Mouse (Mus musculus) heart, postnatal 0 days (tissue): ENCODE measurements around the gene Fxyd5. TPM values are rescaled to one million over a fixed set of nuclear protein-coding genes. Genes with fewer than 3 reads are reported as not detected.

Experiments
- ATAC-seq: fragments of 200-750 bp; cut with Nextera tagmentation; 2 replicates; pipeline ENCODE4 v1.8.0; 2017; ENCODE audit warnings: low read depth, moderate number of reproducible peaks, moderate library complexity; ENCODE audit not compliant: insufficient read depth
- DNase-seq: peaks from one replicate; pipeline ENCODE4 v3.0.0-alpha.2; 2016; ENCODE audit warnings: low spot score
- H3K27ac ChIP-seq: fragments of 300-500 bp; sonication (generic); 2 replicates; pipeline ENCODE4 v1.5.1; 2014; ENCODE audit warnings: low read depth, mild to moderate bottlenecking
- H3K27me3 ChIP-seq: fragments of 300-500 bp; sonication (generic); 2 replicates; pipeline ENCODE4 v1.6.1; 2014; ENCODE audit warnings: low read length, mixed read lengths; ENCODE audit not compliant: control insufficient read depth, insufficient read depth
- H3K36me3 ChIP-seq: fragments of 300-500 bp; sonication (generic); replicated peaks from 2 replicates; pipeline ENCODE4 v1.6.1; 2014; ENCODE audit warnings: low read length, mixed read lengths; ENCODE audit not compliant: control insufficient read depth, insufficient read depth
- H3K4me1 ChIP-seq: fragments of 300-500 bp; sonication (generic); 2 replicates; pipeline ENCODE4 v1.6.1; 2014; ENCODE audit warnings: antibody characterized with exemption; ENCODE audit not compliant: control insufficient read depth, insufficient read depth
- H3K4me2 ChIP-seq: fragments of 300-500 bp; sonication (generic); 2 replicates; pipeline ENCODE4 v1.6.1; 2014; ENCODE audit warnings: low read depth, mild to moderate bottlenecking, low read length, moderate library complexity
- H3K4me3 ChIP-seq: fragments of 300-500 bp; sonication (generic); 2 replicates; pipeline ENCODE4 v1.5.1; 2014; ENCODE audit warnings: low read depth, low read length
- H3K9ac ChIP-seq: fragments of 300-500 bp; sonication (generic); replicated peaks from 2 replicates; pipeline ENCODE4 v1.6.1; 2014; ENCODE audit warnings: low read depth, low read length, mixed read lengths
- H3K9me3 ChIP-seq: fragments of 300-500 bp; sonication (generic); replicated peaks from 2 replicates; pipeline ENCODE4 v1.6.1; 2016; ENCODE audit warnings: low read length; ENCODE audit not compliant: control insufficient read depth
- CTCF ChIP-seq: IDR thresholded peaks from 2 replicates; pipeline ENCODE4 v1.5.1; 2016; ENCODE audit warnings: antibody characterized with exemption, control low read depth, low read depth
- EP300 ChIP-seq: IDR thresholded peaks from 2 replicates; pipeline ENCODE4 v1.6.1; 2016; ENCODE audit warnings: antibody characterized with exemption, low read depth
- WGBS: fragments of 180-500 bp; shearing (Covaris S2); extraction: QIAGEN DNeasy Blood & Tissue Kit; methylation state at CpG from one replicate; pipeline ENCODE4 v1.1.7; 2014; 5-methylcytosine and 5-hydroxymethylcytosine counted together
- polyA plus RNA-seq: library from polyadenylated mRNA; unstranded; fragments of >200 nt; fragmentation: Nextera tagmentation; extraction: Ambion mirVana; gene quantifications from 2 replicates; pipeline ENCODE4 v1.2.1, GENCODE M21; 2015
- total RNA-seq: library from RNA; depleted of rRNA; stranded (reverse); fragments of >200 nt; gene quantifications from 2 replicates; pipeline ENCODE4 v1.2.3, GENCODE M21; 2014; ENCODE audit warnings: low replicate concordance

The Fxyd5 gene
- total and polyA plus RNA-seq, 2 experiments from 2014 or later: 46.4 to 69.7 TPM

DNA sequence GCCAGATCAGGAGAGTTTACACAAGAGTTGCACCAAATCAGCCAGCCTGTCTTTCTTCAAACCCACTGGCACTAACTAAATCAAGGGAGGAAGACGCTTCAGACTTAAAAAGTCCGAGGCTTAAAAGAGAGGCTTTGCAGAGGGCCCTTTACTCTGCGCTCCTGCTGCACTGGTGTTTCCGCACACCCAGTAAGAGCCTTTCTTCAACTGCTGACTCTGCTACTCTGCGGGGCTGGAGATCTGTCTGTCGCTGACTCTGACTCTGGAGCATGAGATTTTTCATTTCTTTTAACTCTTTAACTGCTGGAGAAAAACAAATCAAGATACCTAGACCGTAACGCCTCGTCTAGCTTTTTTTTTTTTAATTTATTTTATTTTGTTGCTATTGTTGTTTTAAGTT lies 41.9 kb upstream of the Fxyd5 start:
- 62% methylated on average over 9 of the region's 9 CpGs for WGBS
- H3K9ac ChIP-seq: no peak overlapping the region
- DNase-seq (no peak), ATAC-seq (no peak)
- H3K27ac ChIP-seq: no peak overlapping the region
- TF ChIP-seq CTCF (no peak), EP300 (no peak)
- H3K4me2 ChIP-seq: no peak overlapping the region
- peaks cover 9% of the 10 kb centered on the region for H3K4me1 ChIP-seq
- H3K36me3 ChIP-seq: no peaks in the 10 kb centered on the region
- no peaks in the 10 kb centered on the region for H3K9me3 ChIP-seq
- H3K27me3 ChIP-seq: no peaks in the 10 kb centered on the region
- H3K4me3 ChIP-seq: no peak overlapping the region

DNA sequence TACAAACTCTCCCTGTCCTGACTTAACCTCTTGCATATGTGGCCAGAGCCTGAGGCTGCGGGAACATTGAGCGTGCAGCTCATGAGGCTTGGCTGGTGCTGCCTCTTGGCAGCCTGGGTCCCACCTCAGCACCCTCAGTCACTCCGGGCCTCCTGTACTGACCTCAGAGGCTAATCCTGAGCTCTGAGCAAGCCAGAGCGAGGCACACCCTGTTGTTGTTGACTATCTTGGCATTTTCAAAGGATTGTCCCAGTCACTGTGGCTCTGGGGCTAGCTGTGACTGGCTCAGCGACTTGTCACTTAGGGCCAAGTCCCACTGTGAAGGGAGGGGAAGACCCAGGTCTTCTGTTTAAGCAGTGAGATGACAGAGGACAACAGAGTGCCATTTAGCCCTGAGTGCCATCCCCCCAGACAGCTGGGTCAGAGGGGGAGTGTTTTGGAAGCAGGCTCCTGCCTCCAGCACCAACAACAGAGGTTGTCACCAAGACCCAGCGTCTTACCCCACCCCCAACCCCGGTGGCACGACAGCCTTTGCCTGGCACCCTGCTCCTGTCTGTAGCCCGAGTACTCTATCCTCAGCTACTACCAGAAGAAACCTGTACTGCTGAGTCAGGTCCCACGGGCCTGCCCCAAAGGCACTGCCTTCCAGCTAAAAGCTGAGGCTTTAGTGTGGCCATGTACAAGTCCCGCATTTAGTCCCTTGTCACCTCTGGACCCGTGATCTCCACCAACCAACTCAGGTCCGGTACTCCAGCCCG lies 40.7 kb upstream of the Fxyd5 start:
- no peak overlapping the region for H3K4me3 ChIP-seq
- ATAC-seq: peak; percentile 59
- no peak overlapping the region for H3K9ac ChIP-seq
- H3K36me3 ChIP-seq: no peaks in the 10 kb centered on the region
- DNase-seq: peak; percentile 45
- no peak overlapping the region for H3K27ac ChIP-seq
- H3K9me3 ChIP-seq: no peaks in the 10 kb centered on the region
- H3K4me2 ChIP-seq: no peak overlapping the region
- no peaks in the 10 kb centered on the region for H3K27me3 ChIP-seq
- peaks cover 6% of the 10 kb centered on the region for H3K4me1 ChIP-seq
- 61% methylated on average over 14 of the region's 14 CpGs for WGBS
- TF ChIP-seq CTCF: no peak
- no peak for TF ChIP-seq EP300

DNA sequence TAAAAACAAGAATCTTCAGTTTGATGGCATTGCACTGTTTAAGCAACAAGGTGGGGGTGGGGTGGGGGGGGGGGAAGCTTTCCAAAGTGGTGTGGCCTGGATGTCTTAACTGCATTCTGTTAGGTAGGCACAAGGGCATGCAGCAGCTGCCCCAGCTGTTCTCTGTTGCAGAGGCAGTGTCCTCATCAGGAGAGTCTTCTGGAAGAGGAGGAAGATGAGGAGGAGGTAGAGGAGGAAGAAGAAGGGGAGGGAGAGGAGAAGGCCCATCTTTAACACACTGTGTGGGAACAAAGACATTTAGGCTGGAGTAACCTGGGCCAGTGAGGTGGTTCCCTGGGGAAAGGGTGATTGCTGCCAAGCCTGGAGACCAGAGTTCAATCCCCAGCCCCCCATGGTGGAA lies 39.8 kb upstream of the Fxyd5 start:
- Histone ChIP-seq H3K27ac (no peak overlapping the region), H3K9me3 (no peaks in the 10 kb centered on the region)

DNA sequence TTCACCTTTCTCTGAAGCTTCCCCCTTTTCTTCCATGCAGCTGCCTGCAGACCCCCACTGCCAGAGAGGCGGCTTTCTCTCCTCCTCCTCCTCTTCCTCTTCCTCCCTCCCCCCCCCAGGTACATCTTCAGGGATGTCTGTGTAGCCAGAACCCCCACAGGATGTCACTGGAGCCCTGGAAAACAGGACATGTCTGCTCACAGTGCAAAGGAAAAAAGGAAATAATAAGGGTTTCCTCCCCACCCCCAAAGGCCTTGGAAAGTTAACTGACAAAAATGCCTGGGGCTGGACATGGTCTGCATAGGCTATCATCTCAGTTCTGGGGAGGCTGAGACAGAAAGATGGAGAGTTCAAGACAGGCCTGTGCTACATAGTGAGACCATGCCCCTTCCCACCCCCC lies 38.8 kb upstream of the Fxyd5 start:
- no peaks in the 10 kb centered on the region; the same call in 1 of the 2 replicates for H3K27me3 ChIP-seq
- no peak overlapping the region for H3K27ac ChIP-seq
- no peak for TF ChIP-seq EP300
- TF ChIP-seq CTCF: no peak
- no peak overlapping the region for H3K4me2 ChIP-seq
- WGBS: 31% methylated on average over 1 of the region's 1 CpGs
- no peak for ATAC-seq
- H3K4me3 ChIP-seq: no peak overlapping the region
- no peaks in the 10 kb centered on the region; the same call in 1 of the 2 replicates for H3K4me1 ChIP-seq
- DNase-seq: no peak
- no peaks in the 10 kb centered on the region for H3K9me3 ChIP-seq
- H3K36me3 ChIP-seq: no peaks in the 10 kb centered on the region
- no peak overlapping the region for H3K9ac ChIP-seq

More for the DNA sequence above, 39.8 kb upstream of the Fxyd5 start:
- no peak for ATAC-seq
- Histone ChIP-seq H3K9ac (no peak overlapping the region), H3K27me3 (no peaks in the 10 kb centered on the region; the same call in 1 of the 2 replicates), H3K4me2 (no peak overlapping the region), H3K36me3 (no peaks in the 10 kb centered on the region), H3K4me3 (no peak overlapping the region), H3K4me1 (no peaks in the 10 kb centered on the region; the same call in 1 of the 2 replicates)
- no peak for TF ChIP-seq CTCF
- no peak for DNase-seq

DNA sequence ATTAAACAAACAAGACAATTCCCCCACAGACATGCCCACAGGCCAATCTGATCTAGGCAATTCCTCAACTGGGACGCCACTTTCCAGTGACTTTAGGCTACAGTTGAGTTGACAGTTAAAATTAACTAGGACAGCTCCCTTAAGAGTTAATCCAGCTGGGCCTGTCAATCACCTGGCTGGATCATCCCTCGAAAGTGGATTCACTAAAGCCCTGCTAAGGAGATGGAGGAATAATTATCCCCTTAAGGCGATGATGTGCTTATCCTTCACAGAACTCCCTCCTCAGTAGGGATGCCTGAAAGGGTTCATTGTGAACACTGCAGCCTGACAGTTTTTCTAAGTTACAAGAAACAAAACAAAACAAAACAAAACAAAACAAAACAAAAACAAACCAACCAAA lies 38.3 kb upstream of the Fxyd5 start:
- no peak overlapping the region for H3K27ac ChIP-seq
- H3K9me3 ChIP-seq: no peaks in the 10 kb centered on the region
- no peaks in the 10 kb centered on the region; the same call in 1 of the 2 replicates for H3K27me3 ChIP-seq
- no peak for TF ChIP-seq EP300
- TF ChIP-seq CTCF: no peak
- WGBS: 62% methylated on average over 3 of the region's 3 CpGs
- H3K9ac ChIP-seq: no peak overlapping the region
- H3K4me2 ChIP-seq: no peak overlapping the region
- H3K4me1 ChIP-seq: no peaks in the 10 kb centered on the region; the same call in 1 of the 2 replicates
- no peak for DNase-seq
- H3K36me3 ChIP-seq: no peaks in the 10 kb centered on the region
- no peak overlapping the region for H3K4me3 ChIP-seq
- no peak for ATAC-seq

DNA sequence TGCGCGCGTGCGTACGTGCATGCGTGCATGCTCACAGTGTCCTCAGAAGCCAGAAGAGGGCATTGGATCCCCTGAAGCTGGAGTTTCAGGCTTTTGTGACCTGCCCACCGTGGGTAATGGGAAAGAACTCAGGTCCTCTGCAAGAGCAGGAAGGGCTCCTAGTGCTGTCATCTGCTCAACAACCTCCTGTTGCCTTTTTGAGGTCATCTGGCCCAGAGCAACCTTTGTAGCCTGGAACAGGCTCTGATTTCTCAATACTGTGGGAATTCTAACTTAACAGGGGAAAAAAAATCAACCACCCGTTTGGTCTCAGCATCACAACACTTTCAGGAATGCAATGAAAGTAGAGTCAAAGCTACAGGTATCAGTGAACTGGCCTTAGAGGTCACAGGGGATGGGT lies 37.4 kb upstream of the Fxyd5 start:
- Histone ChIP-seq H3K27me3 (no peaks in the 10 kb centered on the region; the same call in 1 of the 2 replicates), H3K9ac (no peak overlapping the region), H3K4me2 (no peak overlapping the region), H3K4me1 (no peaks in the 10 kb centered on the region), H3K4me3 (no peak overlapping the region), H3K9me3 (no peaks in the 10 kb centered on the region), H3K27ac (no peak overlapping the region), H3K36me3 (no peaks in the 10 kb centered on the region)
- ATAC-seq: no peak
- 84% methylated on average over 8 of the region's 8 CpGs for WGBS
- DNase-seq: no peak
- TF ChIP-seq CTCF (no peak), EP300 (no peak)
